Mouse (Mus musculus) mature B cell (primary cell): Measurements from ENCODE around the gene 9930022D16Rik.

Experiments used
- in situ Hi-C: fragments of 300-500 bp; cut with MboI; formaldehyde crosslinking; loops from 2 replicates; pipeline ENCODE4 v1.14.3; 2019

Gene 9930022D16Rik

GRCm38 (mm10) chr11:109416709-109417420 is 3.1 kb downstream of the 9930022D16Rik start:
- in situ Hi-C loops, result no loop called here

- in situ Hi-C loops, result no loop called here
Observed at GRCm38 (mm10) chr11:109417472-109418040, 3.8 kb downstream of the 9930022D16Rik start.

DNA sequence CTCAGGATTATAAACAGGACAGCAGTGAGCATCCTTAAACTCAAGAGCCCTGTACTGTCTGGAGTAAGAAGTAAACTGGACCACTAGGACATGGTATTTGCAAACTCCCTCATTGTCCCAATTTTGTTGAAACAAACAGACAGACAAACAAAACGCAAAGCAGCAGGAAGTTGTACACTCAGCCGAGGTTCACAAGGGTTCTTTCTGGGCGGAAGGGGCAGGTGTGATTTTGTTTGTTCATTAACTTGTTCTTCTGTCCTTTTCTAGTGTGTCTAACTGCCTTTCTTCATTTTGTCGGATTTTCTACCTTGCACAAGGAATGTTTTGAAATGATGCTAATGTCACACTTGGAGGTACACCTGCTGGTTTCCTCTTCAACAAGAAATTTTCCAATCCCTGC is 5.7 kb downstream of the 9930022D16Rik start:
- in situ Hi-C loops, result no loop called here

DNA sequence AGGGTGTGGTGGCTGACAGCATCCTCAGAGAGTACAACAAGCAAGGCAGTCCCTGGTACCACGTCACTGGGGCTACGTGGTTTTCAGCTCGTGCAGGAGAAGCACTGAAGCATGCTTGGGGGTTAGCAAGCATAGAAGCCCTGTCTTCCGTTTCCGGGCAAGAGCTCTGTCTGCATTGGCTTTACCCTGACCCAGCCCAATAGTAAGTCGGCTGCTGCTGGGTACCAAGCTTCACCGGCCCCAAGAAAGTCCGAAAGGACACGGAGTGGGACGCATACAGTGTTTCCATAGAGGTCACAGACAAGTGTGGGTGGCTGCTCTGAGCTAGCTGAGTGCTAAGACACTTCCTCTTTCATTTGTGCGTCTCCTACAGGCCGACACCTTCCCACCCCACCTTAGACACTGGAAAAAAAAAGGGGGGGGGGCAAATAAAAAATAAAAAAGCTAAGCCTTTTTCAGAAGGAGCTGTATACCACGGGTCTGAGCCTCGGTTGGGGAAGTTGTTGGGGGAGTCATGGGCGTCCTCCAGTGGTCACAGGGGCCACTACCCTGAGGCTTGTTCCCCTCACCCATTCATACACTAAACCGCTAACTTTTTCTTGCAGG is 6.3 kb downstream of the 9930022D16Rik start:
- in situ Hi-C loops, result no loop called here

GRCm38 (mm10) chr11:109420567-109420962 is 6.8 kb downstream of the 9930022D16Rik start:
- in situ Hi-C loops, result no loop called here

DNA sequence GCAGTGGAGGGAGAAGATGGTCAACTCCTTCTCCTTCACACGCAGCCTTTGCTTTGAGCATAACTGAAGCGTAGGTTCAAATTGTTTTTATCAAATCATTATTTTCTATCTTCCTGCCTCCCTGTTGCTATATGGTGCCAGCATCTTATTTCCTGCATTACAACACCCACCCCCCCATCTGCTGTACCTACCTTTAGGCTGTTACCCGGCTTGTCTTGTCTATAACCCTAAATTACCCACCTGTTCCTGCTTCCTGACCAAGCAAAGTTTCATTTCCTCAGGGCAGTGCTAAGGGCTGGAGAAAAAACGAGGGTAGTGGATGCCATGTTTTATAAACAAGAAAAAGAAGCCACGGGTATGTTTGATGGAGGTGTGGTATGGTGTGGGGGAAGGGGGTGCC is 7.5 kb downstream of the 9930022D16Rik start:
- in situ Hi-C loops, result no loop called here

GRCm38 (mm10) chr11:109422263-109422662 is 8.5 kb downstream of the 9930022D16Rik start:
- in situ Hi-C loops, result no loop called here

- in situ Hi-C loops, result no loop called here
Observed at GRCm38 (mm10) chr11:109423294-109423693, 9.6 kb downstream of the 9930022D16Rik start.

DNA sequence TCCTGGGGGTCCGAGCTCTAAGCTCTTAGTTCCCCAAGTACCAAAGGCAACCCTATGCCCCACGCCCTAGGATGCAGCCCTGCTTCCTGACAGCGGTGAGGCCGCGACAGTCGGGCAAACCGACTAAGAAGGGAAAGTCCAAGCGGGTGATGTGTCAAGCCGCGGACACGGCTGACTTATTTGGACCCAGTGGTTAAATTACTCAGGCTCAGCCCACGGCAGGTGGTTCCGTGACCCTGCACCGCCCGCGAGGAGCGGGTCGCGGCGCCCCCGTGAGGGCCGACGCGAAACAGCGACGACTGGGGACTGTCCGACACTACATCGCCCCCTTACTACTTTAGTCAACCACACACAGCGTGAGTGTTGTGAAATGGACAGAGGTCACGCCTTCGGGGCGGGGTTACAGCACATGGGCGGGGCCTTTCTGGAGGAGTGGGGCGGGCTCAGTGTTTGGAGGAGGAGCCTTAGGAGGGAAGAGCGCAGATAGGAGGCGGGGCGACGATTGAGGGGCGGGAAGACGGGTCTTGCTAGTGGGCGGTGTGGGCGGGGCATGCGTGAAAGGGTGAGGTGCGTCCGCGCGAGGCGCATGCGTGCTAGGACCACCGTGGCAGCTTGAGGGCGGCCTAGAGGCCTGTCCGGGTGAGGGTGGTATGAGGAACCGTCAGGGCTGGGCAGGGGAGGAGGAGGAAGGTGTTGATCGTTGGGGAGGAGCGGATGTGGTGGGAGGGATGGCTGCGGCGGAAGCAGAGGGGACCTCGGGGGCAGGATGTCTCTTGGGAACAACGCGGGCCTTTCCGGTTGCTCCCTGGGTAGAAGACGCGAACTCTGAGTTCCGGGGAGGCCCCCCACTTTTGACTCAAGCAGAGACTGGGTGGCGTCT is 11.9 kb downstream of the 9930022D16Rik start, which contains the start of gene Amz2:
Gene Amz2, plus strand, starts transcription at position 555 of the 880 bp plus-strand sequence.
- in situ Hi-C loops, result loop anchor here (5.0 to 25.0 kb wide), 4 partner anchors 63 to 837 kb away; partner anchors contain the start of genes Abca6 and Gna13

DNA sequence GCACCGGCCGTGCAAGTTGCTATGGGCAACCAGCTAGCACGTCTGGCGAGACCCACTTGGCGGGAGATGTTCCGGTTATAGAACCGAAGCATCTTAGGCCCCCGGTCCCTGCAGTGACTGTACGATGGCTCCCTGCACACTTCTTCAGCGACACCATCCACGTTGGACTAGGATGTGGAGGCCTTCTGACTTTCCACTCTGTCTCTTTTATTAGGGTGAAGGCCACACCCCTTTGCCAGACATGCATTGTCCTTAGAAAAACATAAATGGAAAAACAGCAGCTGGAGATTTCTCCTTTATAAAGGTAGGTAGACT is 12.5 kb downstream of the 9930022D16Rik start:
- in situ Hi-C loops, result loop anchor here (5.0 to 25.0 kb wide), 4 partner anchors 64 to 836 kb away; partner anchors contain the start of genes Abca6 and Gna13

DNA sequence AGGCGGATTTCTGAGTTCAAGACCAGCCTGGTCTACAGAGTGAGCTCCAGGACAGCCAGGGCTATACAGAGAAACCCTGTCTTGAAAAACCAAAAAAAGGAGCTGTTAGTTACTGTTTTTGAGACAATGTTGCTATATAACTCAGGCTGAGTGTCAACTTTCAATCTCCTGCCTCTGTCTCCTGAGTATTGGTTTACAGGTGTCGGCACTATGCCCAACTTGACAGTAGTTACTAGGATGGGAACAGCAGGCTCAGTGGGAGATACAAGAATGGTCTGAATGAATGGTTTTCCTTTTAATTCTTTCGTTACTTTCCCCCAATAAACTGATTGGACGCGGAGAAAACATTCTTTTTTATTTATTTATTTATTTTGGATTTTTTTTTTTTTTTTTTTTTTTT is 13.6 kb downstream of the 9930022D16Rik start:
- in situ Hi-C loops, result loop anchor here (5.0 to 25.0 kb wide), 4 partner anchors 65 to 835 kb away; partner anchors contain the start of genes Abca6 and Gna13

DNA sequence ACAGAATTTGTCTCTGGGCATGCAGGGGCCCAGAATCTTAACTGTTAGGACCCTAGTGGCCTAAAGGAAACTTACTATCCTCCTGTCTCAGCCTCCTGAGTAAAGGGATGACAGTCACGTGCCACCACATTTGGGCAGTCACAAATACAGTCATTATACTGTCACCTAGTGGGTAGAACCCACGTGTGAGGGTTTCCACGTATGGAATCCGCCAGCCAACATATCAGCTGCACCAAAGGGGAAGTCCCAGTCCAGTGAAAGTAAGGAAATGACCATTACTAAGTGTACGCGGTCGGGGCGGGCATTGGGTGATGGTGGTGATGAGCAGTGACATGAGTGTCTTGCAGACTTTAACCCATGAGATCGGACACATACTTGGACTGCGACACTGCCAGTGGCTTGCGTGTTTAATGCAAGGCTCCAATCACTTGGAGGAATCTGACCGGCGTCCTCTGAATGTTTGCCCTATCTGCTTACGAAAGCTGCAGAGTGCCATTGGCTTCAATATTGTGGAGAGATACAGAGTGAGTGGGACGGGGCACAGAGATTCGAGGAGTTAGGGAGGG is 20.6 kb downstream of the 9930022D16Rik start:
- in situ Hi-C loops, result loop anchor here (25.0 kb wide), 2 partner anchors 428 to 828 kb away; partner anchors contain the start of gene Abca6

DNA sequence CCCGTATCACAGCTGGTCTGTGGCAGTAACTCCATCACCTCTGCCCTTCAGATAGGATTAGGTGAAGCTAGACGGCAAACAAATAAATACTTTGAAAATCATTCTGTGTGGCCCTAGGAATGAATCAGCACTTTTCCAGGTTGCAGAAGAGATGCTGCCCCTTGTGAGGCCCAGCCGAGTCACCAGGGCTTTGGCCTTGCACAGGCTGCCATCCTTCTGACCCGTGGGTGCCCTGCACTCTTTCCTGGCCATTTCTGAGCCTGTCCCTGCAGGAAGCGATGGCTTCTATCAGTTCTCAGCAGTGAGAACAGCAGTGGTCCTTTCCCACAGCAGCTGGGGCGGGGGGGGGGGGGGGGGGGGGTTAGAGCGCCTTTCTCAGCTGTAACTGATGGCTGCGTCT is 23.2 kb downstream of the 9930022D16Rik start:
- in situ Hi-C loops, result loop anchor here (25.0 kb wide), 2 partner anchors 425 to 825 kb away; partner anchors contain the start of gene Abca6

DNA sequence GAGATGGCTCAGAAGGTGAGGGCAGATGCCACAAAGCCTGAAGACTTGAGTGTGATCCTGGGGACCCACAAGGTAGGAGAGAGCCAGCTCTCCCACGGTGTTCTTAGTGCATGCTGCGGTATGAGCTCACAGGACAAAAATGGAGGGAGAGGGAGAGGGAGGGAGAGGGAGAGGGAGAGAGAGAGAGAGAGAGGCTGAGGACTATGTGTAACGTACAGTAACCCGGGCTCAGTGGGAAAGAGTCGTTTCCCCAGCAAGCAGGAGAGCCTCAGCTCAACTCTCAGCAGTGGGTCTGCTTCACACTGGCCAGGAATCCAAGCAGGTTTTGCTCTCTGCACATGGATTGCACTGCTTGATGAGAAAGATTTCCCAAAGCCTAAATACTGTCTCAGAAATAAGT is 25.5 kb downstream of the 9930022D16Rik start:
- in situ Hi-C loops, result loop anchor here (25.0 kb wide), 2 partner anchors 423 to 823 kb away; partner anchors contain the start of gene Abca6

GRCm38 (mm10) chr11:109439829-109440340 is 26.2 kb downstream of the 9930022D16Rik start:
- in situ Hi-C loops, result loop anchor here (5.0 to 25.0 kb wide), 3 partner anchors 142 to 822 kb away; partner anchors contain the start of gene Abca6

DNA sequence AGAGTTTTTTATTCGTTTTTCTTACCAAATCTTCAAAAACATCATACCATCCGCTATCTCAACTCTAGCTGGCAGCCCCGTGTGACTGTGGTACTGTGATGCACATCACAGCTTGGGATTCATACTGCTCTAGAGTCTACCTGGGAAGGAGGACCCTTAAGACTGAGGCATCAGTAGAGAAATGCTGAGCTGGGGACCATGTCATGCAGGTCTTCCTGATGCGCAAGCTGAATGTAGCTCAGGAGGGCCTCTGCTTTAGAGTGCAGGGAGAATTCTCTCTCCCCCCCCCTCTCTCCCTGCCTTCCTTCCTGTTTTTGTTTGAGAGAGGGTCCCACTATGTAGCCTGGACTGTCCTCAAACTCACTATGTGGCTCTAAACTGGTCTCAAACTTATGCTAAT is 26.9 kb downstream of the 9930022D16Rik start:
- in situ Hi-C loops, result loop anchor here (5.0 to 25.0 kb wide), 3 partner anchors 142 to 822 kb away; partner anchors contain the start of gene Abca6

GRCm38 (mm10) chr11:109441119-109441518 is 27.4 kb downstream of the 9930022D16Rik start:
- in situ Hi-C loops, result loop anchor here (5.0 to 25.0 kb wide), 3 partner anchors 141 to 821 kb away; partner anchors contain the start of gene Abca6

- in situ Hi-C loops, result loop anchor here (5.0 to 25.0 kb wide), 3 partner anchors 140 to 820 kb away; partner anchors contain the start of gene Abca6
Observed at GRCm38 (mm10) chr11:109442166-109442730, 28.5 kb downstream of the 9930022D16Rik start.

GRCm38 (mm10) chr11:109443468-109444263 is 29.9 kb downstream of the 9930022D16Rik start:
- in situ Hi-C loops, result loop anchor here (5.0 to 25.0 kb wide), 3 partner anchors 139 to 819 kb away; partner anchors contain the start of gene Abca6
